In the genomic region with DNA sequence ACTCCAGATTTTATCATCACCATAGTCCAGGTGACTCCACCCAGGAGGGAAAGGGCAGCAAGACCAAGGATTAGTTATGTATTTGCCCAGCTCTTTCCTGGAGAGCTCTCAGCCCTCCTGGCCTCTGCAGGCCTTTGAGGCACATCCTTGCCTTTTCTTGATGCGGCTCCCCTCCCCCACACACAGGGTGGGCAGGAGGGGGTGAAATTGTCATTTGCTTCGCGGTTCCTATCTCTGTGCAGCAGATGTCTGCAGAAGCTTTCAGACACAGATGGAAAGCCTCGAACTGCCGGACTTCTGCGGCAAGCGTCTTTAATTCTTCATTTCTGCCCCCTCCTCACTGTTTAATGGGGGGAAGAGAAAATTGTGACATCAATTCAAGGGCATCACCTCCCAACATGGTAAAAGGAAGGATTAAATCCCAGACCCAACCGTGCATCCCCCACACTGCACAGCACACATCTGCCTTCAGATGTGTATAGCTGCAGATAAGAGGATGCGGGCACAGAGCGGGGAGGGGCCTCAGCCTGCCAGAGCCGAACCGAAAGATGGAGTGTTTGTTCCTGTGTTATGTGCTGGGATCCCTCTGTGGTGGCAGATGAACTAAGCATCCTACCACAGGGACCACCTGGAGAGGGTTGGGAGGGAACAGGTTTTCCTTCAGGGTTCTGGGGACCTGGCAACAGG, we compare ENCODE assay signal across 16 mouse cellular contexts.
"Had no signal": no experiment of that assay in that cellular context is flagged by ENCODE, and none has a peak within 500 bp of the region (broad histone marks: within the 10 kb centered on the region; RNA-seq: fewer than 3 reads in every experiment).

No protein-coding gene starts in this region.

- H3K4me3 ChIP-seq: limb, embryonic 10.5 days; liver, embryonic 15.5 days; neural tube, embryonic 12.5 days; stomach, embryonic 15.5 days had no signal

- H3K27ac ChIP-seq: kidney, postnatal 0 days; limb, embryonic 10.5 days; liver, embryonic 15.5 days; neural tube, embryonic 12.5 days; stomach, embryonic 15.5 days had no signal

- H3K9me3 ChIP-seq: limb, embryonic 10.5 days; liver, embryonic 15.5 days; neural tube, embryonic 12.5 days; stomach, embryonic 15.5 days had no signal

- DNase-seq: kidney, adult 11 months; kidney, adult 9 months; kidney, postnatal 36 days; lung, adult 2 months; lung, postnatal 36 days; right cerebral cortex, postnatal 4 days; spleen, adult 18-20 months; thymus, adult 2 months; thymus, postnatal 36 days had no signal

- H3K9ac ChIP-seq: liver, embryonic 15.5 days; neural tube, embryonic 12.5 days; stomach, embryonic 15.5 days had no signal

- H3K4me1 ChIP-seq: liver, embryonic 15.5 days; stomach, embryonic 15.5 days had no signal

- ATAC-seq: lung, postnatal 0 days had no signal

- H3K4me2 ChIP-seq: liver, embryonic 11.5 days; liver, embryonic 15.5 days; neural tube, embryonic 12.5 days; stomach, embryonic 15.5 days had no signal

- H3K36me3 ChIP-seq: limb, embryonic 10.5 days; liver, embryonic 15.5 days; neural tube, embryonic 12.5 days; stomach, embryonic 15.5 days had no signal

- H3K27me3 ChIP-seq: liver, embryonic 15.5 days; neural tube, embryonic 12.5 days; stomach, embryonic 15.5 days had no signal
